Comparison of ENCODE assay signal across 7 mouse cellular contexts in the genomic region with DNA sequence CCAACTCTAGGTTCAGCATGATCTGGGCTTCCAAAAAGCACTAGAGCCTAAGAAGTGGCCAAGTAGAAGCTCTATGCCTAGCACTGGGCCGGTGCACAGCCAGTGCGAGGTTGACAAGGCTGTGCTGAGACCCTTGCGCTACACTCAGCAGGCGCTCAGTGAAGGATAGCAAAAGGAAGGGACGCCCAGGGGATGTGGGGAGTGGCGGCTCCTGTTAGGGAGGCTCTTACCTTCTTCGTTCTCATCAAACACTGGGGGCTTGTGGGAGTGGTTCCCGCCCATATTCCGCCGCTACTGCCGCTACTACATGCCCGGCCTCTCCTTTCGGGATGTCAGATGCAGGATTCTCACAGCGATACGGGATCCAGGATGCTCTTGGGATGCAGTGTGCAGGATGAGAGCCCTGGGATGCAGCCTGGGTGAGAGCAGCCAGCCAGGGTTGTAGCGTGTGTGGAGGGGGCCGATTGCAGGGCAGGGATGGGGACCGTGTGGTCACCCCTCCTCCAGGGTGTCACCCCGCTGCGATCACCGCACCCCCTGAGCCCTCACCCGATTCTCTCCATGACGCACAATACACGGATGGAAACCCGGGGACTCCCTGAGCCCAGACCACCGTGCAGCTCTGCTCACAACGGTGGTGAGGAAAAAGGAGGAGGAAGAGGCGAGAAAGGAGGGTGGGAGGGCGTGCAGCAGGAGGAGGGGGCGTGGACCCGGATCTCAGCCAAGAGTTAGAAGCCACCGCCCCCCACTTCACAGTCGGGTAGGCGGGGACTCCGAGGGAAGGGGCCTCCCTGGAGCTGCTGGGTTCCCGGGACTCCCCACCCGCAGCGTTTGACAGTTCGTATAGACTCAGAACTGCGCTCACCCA. TPM values are rescaled to one million over a fixed set of nuclear protein-coding genes. Genes with fewer than 3 reads are reported as not detected.
DNase-seq lines count a peak whose midpoint lies in the region; ATAC-seq and TF ChIP-seq lines count a peak whose summit lies in the region.

A gene (minus strand): TSS at position 667 of the 868 bp plus-strand sequence.

- ATAC-seq in intestine, postnatal 0 days = peak; percentile 25; the same call in 1 of the 2 replicates
- peak; percentile 43; the same call in 1 of the 2 replicates for ATAC-seq in liver, embryonic 11.5 days (replicated peaks; ENCODE audit: low FRiP score)
- no peak for ATAC-seq in CD4-positive, CD25-positive, alpha-beta regulatory T cell, adult 4 months

- H3K4me2 ChIP-seq in intestine, postnatal 0 days (replicated peaks; ENCODE audit: low read depth) = peak within 1 kb of the TSS; percentile 60
- H3K4me2 ChIP-seq in liver, embryonic 11.5 days = peak within 1 kb of the TSS; percentile 58

- H3K9me3 ChIP-seq in intestine, postnatal 0 days (ENCODE audit: control insufficient read depth) = no peaks in the 10 kb centered on the region
- H3K9me3 ChIP-seq in liver, embryonic 11.5 days (ENCODE audit: control insufficient read depth, low read length) = no peaks in the 10 kb centered on the region

- peak; percentile 3 for DNase-seq in 3134 (ENCODE audit: extremely low read depth, insufficient read length, low spot score)
- DNase-seq in ES-CJ7 (ENCODE audit: low read depth, low spot score) = peak; percentile 71
- DNase-seq in forelimb bud, embryonic 11.5 days (ENCODE audit: low read depth, low spot score) = peak; percentile 49
- peak; percentile 33 for DNase-seq in liver, embryonic 11.5 days (ENCODE audit: low spot score)
- peak; percentile 70 for DNase-seq in retina, embryonic 14.5 days (ENCODE audit: low spot score)

- no peak for TF ChIP-seq CTCF in intestine, postnatal 0 days (IDR thresholded peaks at IDR 0.05; ENCODE audit: low read depth)

- H3K27me3 ChIP-seq in intestine, postnatal 0 days (replicated peaks; ENCODE audit: control insufficient read depth, insufficient read depth, low read length) = peaks cover 16% of the 10 kb centered on the region
- H3K27me3 ChIP-seq in liver, embryonic 11.5 days (replicated peaks; ENCODE audit: control insufficient read depth, insufficient read depth, low read length) = peaks cover 29% of the 10 kb centered on the region

- peak within 1 kb of the TSS; percentile 28 for H3K4me3 ChIP-seq in intestine, postnatal 0 days (ENCODE audit: low read depth, low read length)
- H3K4me3 ChIP-seq in liver, embryonic 11.5 days (ENCODE audit: low read depth, low read length) = peak within 1 kb of the TSS; percentile 25

- no peak within 1 kb of the TSS for H3K9ac ChIP-seq in intestine, postnatal 0 days (ENCODE audit: low read depth, low read length)
- no peak within 1 kb of the TSS for H3K9ac ChIP-seq in liver, embryonic 11.5 days (ENCODE audit: low read depth, low read length)

- H3K27ac ChIP-seq in intestine, postnatal 0 days (ENCODE audit: low read depth, low read length) = no peak within 1 kb of the TSS
- H3K27ac ChIP-seq in liver, embryonic 11.5 days (ENCODE audit: low read depth, low read length) = no peak within 1 kb of the TSS

- no peaks in the 10 kb centered on the region for H3K36me3 ChIP-seq in intestine, postnatal 0 days (ENCODE audit: control insufficient read depth, insufficient read depth)
- H3K36me3 ChIP-seq in liver, embryonic 11.5 days (ENCODE audit: control insufficient read depth, insufficient read depth, low read length) = no peaks in the 10 kb centered on the region

- no peaks in the 10 kb centered on the region for H3K4me1 ChIP-seq in intestine, postnatal 0 days (replicated peaks; ENCODE audit: control insufficient read depth, insufficient read depth, low read length)
- no peaks in the 10 kb centered on the region for H3K4me1 ChIP-seq in liver, embryonic 11.5 days (replicated peaks; ENCODE audit: control insufficient read depth, insufficient read depth, low read length)

- WGBS in intestine, postnatal 0 days = 2% methylated on average over 40 of the region's 40 CpGs
- WGBS in liver, embryonic 11.5 days = 2% methylated on average over 40 of the region's 40 CpGs

RNA-seq across cellular contexts. Expression of the gene that starts here (rescaled TPM):
- polyA plus RNA-seq in intestine, postnatal 0 days (2015; fragmentation: Nextera tagmentation; extraction: Ambion mirVana) = 0.50 and 0.68 TPM in 2 replicates
- 0.26 and 0.60 TPM in 2 replicates for polyA plus RNA-seq in liver, embryonic 11.5 days (2014; fragmentation: Nextera tagmentation; extraction: Ambion mirVana)
- not detected for polyA plus RNA-seq in CD4-positive, CD25-positive, alpha-beta regulatory T cell, adult 4 months (2017; shearing (Covaris generic))

Comparison
In these comparisons a context has a peak if more than half of its experiments do, and no peak if none do; other contexts are left out.
1. Peak in ATAC-seq, H3K4me3 ChIP-seq and H3K4me2 ChIP-seq in intestine, postnatal 0 days; RNA of the gene not detected or under 1 TPM.
2. Peak in DNase-seq, ATAC-seq, H3K4me3 ChIP-seq and H3K4me2 ChIP-seq in liver, embryonic 11.5 days; RNA of the gene not detected or under 1 TPM.
3. DNase-seq: peak in every context shown above with its lines; median percentile 71 in ES-CJ7; 70 in retina, embryonic 14.5 days; 49 in forelimb bud, embryonic 11.5 days; 33 in liver, embryonic 11.5 days; 3 in 3134.